Mouse (Mus musculus): Measurements from ENCODE around the gene Cd68.
A peak's percentile ranks its signal among the peaks of the same experiment; 100 is the strongest.
"Not testable (repeated sequence)": the region's sequence is repeated elsewhere in the genome, so short reads cannot be mapped to it uniquely, and the experiment has no call there.

Cd68 gene

DNA sequence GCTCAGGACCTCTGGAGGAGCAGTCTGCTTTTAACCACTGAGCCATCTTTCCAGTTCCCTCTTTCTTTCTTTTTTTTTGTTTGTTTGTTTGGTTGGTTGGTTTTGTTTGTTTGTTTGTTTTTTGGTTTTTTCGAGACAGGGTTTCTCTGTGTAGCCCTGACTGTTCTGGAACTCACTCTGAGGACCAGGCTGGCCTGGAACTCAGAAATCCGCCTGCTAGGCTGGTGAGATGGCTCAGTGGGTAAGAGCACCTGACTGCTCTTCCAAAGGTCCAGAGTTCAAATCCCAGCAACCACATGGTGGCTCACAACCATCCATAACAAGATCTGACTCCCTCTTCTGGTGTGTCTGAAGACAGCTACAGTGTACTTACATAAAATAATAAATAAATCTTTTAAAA is 41.6 kb downstream of the Cd68 start:
- DNase-seq (ENCODE audit: low spot score): not testable (repeated sequence)

DNA sequence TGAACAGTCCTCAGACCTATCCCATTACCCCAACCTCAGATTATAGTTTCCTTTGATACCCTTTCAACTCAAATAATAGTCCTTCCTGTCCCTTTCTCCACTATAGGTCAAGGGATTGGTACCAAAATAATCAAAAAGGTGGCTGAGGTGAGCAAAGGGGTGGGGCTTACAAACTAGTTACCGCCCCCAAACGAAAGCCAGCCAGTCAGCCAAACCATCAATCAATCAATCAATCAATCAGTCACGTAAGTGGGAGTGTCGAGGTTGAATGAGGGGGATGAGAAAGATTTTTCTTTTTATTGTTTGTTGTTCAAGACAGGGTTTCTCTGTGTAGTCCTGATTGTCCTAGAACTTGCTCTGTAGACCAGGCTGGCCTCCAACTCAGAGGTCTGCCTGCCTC is 42.9 kb downstream of the Cd68 start:
- no peak for DNase-seq (ENCODE audit: low spot score)

DNA sequence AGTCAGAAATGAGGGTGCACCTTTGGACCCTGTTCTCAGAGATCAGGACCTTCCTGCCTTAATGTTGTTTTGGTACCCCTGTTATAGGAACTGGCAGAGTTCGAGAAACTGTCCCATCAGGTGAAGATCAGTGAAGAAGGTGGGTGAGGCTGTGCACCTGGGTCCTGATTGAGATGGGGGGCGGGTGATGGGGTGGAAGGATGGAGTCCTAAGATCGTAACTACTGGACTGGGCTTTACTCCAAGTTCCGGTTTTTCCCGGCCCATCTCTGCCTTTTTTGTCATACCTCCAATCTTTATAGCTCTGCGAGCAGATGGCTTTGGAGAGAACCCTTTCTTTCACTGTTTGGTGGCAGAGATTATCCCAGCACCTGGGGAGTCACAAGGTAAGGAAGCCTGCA is 43.5 kb downstream of the Cd68 start:
- no peak for DNase-seq (ENCODE audit: low spot score)

- DNase-seq (ENCODE audit: low spot score): peak; percentile 55
Observed at GRCm38 (mm10) chr11:69621571-69622268, 44.2 kb downstream of the Cd68 start, which contains the start of gene Sat2. Gene Sat2 (plus strand): TSS chr11:69622024.

DNA sequence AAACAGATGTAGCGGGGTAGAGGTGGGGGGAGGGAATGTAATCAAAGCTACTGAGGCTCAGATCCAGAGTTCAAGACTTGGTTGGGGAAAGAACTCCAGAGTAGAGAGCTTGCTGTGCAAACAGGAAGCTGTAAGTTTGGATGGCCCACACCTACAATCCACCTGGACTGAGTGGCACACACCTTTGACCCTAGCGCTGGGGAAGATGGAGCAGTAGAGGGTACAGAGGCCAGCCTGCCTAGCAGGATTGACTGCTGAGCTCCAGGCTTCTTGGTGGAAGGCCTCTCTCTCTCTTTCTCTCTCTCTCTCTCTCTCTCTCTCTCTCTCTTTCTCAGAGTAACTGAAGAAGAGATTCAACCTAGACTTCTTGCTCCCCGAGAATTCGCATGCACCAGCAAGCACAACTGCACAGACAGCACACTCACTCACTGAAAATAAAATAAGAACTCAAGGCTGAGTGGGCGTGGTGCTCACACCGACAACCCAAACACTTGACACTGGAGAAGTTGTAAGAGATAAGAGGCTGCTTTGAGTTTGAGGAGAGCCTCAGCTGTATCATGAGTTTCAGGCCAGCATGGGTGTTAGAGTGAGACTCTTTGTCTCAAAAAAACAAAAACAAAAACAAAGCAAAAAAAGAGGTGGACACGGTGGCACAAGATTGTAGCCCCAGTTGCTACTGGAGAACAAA is 45.4 kb downstream of the Cd68 start:
- DNase-seq (ENCODE audit: low spot score): no peak

- DNase-seq (ENCODE audit: low spot score): no peak
Observed at GRCm38 (mm10) chr11:69617805-69618204, 48.1 kb downstream of the Cd68 start, which contains the start of gene Shbg. Gene Shbg (minus strand): TSS chr11:69617905.

DNA sequence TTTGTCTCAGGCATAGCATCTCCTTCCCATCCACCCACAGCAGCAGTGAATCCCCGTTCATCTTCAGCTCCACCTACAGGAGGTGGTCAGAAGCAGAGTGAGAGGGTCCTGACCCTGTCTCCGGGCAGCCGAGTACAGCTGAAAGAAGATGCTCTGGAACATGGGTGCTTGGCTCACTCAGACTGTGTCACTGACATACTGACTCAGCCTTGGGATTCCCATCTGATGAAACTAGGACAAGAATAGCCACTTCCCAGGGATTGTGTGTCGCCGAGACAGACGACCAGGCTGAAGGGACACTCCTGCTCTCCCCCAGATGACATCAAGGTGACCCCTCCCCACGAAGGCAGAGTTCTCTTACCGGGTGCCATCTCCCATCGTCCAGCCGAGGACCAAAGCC is 49.2 kb downstream of the Cd68 start:
- no peak for DNase-seq (ENCODE audit: low spot score)

DNA sequence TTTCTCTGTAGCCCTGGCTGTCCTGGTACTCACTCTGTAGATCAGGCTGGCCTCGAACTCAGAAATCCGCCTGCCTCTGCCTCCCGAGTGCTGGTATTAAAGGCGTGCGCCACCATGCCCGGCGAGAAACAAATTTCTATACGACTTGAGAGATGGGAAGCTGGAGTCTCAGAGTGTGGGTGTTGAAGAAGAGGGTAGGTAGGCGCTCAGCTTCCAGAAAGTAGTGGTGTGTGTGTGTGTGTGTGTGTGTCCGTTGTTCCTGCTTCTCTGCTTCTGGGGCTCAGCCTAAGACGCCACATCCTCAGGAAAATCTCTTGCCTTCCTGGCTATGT is 51.7 kb downstream of the Cd68 start:
- not testable (repeated sequence) for DNase-seq (ENCODE audit: low spot score)

Data from layer of hippocampus, adult 11-12 months (tissue).